Mouse (Mus musculus): ENCODE data around the gene Map3k20.

Gene Map3k20

DNA sequence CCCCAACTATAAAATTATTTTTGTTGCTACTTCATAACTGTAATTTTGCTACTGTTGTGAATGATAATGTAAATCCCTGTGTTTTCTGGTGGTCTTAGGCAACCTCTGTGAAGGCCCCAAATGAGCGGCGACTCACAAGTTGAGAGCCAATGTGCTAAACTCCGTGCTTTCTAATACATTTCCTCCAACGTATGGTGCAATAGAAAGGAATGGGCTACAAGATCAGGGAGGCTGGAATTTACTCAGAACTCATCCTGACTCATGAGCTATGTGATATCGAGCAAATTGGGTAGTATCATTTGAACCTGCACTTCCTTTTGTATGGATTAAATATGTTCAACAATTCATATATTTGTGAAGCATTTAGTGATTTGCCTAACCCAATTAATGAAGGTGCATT is 4.9 kb upstream of the Map3k20 start:
- no peak for DNase-seq (ENCODE audit: low spot score in 2 of 2)

DNA sequence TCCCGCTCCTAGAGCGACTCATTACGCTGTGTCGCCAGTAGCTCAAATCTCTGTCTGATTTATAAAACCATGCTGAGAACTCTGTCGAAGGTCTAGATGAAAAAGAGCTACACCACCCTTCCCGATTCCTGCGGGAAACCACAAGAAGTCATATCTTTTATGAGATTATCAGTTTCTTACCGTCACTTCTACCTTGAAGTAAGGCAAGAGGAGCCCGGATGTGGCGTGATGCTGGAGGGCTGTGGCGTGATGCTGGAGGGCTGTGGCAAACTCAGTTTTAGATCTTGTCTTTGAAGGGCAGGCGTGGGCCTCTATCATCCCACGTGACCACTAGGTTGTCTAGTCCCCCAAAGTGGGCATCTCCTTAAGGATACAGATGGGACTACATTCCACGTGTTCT is 3.5 kb upstream of the Map3k20 start:
- no peak for DNase-seq (ENCODE audit: low spot score in 2 of 2)

DNA sequence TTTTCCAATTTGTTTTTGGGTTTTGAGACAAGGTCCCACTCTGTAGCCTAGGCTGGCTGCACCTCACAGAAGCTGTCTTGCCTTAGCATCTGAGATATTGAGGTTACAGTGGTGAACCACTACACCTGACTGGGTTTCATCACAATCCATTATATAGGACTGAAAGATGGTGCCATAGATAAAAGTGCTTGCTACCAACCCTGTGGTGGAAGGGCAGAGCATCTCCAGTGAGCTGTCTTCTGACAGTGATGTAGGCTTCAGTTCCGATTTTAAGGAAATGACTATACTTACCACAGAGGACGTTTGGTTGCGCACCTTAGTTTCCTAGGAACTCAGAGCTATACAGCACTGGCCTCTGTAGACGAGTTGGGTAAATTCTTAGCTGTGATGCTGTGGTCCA is 2.7 kb upstream of the Map3k20 start:
- no peak for DNase-seq (ENCODE audit: low spot score in 2 of 2)

DNA sequence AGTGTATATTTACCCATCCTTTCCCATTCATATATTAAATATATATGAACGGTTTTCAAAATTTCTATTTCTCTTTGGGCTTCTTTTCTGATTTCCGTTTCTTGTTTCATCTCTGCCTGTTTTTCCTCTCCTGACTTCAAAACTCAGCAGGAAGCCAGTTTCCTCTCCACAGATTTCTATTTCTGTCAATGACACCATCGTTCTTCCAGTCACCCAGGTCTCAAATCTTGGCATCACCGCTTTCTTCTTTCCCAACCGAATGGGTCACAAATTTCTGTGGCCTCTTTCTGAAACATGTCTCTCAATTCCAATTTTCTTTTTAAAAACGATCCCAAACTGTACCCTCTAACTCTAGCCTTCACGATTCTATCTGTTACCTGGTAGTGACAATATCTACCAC is 748 bp upstream of the Map3k20 start:
- no peak for DNase-seq (ENCODE audit: low spot score in 2 of 2)

DNA sequence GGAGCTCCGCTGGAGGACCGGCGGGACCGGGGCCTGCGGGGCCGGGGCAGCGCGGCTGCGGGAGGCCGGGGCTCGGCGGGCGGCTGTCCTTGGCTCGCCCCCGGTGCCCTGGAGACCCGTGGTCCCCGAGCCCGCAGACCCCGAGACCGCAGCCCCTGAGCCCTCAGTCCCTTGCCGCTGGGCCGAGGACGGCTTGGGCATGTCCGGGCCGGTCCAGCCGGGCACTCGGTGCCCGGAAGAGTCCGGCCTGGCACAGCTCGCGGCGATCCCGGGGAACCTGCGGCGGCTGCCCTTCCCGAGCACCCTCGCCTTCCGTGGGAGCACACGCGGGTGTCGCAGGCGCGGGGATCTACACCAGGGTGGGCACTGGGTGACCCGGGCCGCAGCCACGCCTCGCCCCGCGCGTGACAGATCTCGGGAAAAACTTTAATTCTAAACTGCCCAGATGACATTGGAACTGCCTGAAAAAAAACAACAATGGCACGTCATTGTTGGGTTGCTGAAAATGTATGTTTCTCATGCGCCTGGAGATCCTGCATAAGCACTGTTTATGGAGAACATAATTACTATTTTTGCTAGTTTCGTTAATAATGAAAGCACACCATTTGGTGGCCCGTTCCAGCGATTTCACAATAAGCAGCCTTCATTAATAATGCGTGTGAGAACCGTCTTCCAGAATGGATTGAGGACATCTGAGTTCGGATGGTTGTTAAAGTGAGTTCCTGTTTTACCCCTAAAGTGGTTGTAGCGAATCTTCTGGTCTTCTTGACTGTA is 638 bp downstream of the Map3k20 start:
- no peak for DNase-seq (ENCODE audit: low spot score in 2 of 2)

DNA sequence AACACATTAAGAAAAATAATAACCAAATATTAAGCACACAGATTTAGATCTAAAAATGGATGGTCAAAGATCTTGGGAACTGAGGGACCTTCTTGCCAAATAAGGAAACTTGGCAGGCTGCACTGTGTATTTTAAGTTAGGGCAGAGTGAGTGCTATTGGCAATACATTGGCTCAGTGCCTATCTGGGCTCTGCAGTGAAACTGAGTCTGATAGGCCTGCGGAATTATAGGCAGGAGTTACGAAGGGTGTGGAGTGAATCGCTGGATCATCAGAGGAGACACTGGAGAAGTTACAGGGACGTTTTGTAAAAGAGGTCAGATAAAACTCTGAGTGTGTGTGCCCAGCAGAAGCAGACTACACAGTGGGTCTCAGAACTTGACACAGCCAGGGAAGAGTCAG is 1.7 kb downstream of the Map3k20 start:
- no peak for DNase-seq (ENCODE audit: low spot score in 2 of 2)

DNA sequence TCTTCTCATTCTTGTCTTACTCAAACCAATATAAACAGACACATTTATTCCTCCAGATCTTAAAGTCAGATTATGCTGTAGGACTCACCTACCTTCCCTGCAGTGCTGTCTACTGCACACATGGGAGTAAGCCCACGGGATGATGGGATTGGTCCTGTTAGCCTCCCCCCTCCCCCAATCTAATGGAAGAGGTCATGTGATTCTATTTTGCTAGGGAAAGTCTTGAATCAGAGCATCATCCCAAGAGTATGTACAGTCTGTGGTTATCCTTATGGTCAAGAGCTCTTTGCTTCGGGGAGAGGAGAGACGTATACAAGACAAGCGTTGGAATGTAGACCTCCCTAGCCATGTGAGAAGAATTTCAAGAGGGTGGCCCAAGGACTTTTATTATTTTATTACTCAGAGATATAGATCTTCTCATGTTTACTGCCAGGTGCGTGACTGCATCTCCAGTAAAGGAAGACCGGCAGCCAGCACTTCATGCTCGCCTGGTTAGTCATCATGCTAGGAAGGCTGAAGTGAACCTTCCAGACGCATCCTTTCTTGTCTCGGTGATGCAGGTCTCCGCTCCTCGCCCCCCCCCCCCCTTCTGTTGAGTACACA is 3.6 kb downstream of the Map3k20 start:
- no peak for DNase-seq (ENCODE audit: low spot score in 2 of 2)

DNA sequence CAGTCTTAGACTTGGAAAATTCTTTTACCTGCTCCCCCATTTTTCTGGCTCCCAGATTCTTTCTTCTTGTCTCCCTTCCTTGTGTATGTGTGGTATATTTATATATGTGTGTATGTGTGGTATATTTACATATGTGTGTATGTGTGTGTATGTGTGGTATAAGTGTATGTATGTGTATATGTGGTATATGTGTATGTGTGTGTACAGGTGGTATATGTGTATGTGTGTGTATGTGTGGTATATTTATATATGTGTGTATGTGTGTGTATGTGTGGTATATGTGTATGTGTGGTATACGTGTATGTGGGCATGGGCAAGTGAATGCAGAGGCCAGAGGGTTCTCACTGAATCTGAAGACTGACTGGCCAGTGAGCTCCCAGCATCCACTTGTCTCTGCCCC is 5.7 kb downstream of the Map3k20 start:
- no peak for DNase-seq (ENCODE audit: low spot score in 2 of 2)

DNA sequence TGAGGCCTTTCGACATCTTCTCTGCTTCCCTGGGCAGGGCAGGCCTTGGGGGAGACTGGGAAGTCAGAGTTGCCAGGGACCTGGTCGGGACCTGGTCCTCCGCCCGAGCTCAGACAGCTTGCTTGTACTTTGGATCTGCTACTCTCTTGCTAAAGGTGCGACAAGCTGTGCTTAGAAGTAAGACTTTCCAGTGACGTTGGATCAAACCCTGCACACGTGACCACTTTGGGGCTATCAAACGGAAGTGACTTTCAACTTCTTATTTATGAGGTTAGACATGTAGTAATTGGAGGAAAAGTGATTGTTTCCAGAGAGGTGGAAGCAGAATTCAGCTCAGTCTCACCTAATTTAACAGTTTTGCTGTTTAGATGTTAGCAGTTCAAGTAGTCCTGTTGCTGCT is 7.1 kb downstream of the Map3k20 start:
- no peak for DNase-seq (ENCODE audit: low spot score in 2 of 2)

DNA sequence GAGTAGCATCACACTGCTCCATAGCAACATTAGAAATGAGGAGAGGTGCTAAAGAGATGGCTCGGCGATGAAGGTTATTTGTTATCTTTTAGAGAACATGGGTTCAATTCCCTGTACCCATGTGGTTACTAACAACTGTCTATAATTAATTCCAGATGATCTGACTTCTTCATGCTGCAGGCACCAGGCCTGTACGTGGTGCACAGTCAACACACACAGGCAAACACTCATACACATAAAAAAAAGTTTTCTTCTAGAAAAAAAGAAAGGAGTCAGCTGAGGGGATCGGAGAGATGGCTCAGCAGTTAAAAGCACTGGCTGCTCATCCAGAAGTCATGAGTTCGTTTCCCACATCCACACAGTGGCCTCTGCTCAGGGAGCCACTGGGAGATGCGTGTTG is 9.6 kb downstream of the Map3k20 start:
- DNase-seq (ENCODE audit: low spot score in 2 of 2): no peak

DNA sequence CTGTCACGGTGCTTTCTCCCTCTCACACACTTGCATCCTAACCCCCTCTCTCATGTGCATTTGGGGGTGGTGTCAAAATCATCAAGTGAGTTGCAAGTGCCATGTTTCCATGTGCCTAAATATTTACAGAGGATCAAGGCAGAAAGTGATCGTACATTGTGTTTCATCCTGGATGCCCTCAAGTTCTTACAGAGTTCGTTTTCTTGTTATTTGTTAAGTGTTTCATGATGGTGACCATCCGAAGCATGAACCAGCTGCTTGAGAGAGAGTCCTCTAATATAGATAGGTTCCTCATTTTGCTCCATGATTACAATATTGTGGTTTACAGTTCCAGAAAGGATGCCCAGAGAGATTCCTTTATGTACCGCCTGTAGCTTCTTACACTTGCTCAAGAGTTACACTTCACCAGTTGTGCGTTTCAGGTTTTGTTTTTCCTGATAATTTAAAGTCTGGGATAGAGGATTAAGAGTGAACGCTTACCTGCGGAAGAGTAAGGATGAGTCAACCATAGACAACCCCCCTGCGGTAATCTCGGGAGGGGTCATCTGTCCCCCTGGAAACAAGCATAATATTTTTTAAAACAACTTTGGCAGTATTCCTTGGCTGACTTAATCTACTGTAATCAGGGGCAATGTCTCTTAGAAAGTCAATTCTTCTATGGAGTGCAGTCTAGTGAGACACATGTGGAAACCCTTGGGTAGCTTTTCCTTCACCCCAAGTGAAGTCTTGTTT is 11.7 kb downstream of the Map3k20 start:
- DNase-seq (ENCODE audit: low spot score in 2 of 2): no peak

DNA sequence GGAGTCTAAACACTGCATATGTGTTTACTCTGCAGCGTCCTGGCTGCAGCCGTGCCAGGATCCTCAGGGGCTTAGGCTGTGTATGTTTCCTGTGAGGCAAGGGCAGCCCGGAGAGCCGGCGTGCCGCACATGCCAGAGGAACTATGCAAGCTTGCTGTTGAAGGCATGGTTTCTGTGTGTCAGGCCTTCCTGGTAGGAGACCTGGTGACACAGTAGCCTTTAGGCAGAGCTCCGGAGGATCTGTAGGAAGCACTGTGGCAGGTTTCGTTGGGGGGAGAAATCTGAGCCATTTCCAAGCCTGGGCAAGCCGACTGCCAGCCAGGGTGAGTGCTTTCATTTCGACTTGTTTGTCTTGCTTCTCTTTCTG is 12.3 kb downstream of the Map3k20 start:
- no peak for DNase-seq (ENCODE audit: low spot score in 2 of 2)

DNA sequence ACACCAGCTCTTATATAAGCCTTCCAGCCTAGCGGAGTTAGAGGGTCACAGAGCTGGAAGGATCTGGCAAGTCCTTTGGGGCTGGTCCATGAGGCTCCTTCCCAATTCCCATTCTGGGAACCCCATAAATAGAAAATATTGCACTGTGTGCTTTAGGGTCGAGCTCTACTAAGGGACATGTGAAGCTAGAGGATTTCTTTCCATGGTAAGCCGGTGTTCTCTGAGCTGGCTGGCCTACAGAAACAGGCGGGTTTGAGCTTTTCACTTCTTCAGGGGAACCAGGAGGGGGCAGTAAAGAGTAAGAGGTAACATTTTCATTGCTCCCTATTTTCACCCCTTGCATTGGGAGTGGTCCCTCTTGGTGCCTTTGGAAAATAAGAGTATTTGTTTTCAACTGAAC is 13.0 kb downstream of the Map3k20 start:
- DNase-seq (ENCODE audit: low spot score in 2 of 2): peak in 1 of 2 experiments; percentile 4

DNA sequence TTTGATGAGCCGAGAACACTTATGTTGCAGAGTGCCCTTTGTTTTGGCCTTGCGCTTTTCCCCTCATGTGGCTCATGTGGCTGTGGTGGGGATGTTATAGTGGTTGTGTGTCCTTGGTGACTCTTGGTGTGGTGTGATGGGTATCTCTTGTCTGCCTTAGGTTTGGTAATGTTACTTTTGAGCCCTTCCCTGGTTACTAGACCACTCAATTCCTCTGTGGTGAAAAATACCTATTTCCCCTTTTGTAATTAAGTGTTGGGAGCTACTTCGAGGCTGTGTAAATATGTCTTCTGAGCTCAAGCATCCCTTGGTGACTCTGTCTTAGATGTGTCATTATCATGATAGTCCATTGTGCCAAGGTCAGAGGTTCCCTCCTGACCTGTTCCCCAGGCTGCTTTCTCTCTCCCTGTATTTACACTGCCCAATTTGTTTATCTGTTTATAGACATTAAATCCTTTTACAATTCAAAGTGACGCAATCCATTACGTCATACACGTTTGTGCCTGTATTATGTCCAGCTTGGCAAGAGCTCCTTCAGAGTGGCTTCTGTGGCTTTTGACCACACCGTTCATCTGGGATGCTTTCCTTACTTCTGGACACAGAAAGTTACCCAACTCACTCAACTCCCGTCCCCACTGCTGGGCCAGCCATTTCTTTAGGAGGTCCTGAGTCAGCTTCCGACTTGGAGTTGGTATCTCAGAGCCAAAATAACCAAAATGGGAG is 15.9 kb downstream of the Map3k20 start:
- DNase-seq (ENCODE audit: low spot score in 2 of 2): no peak

DNA sequence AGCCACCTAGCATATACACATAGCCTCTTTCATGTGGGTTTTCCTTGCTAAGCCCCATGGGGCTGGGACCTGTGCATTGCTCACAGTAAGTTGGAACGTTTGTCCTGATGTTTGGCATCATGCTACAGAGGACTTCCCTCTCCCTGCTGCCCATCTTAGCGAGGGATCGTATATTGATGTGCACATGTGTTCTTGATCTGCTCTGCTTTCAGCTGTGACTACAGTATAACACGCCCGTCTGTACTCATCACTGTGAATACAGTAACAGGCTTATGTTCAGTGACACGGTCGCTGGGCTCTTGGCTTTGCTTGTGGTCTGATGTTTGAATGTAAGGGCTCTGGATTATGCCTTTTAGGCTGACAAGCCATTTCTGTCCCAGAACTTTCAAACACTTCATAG is 20.3 kb downstream of the Map3k20 start:
- DNase-seq (ENCODE audit: low spot score in 2 of 2): no peak

DNA sequence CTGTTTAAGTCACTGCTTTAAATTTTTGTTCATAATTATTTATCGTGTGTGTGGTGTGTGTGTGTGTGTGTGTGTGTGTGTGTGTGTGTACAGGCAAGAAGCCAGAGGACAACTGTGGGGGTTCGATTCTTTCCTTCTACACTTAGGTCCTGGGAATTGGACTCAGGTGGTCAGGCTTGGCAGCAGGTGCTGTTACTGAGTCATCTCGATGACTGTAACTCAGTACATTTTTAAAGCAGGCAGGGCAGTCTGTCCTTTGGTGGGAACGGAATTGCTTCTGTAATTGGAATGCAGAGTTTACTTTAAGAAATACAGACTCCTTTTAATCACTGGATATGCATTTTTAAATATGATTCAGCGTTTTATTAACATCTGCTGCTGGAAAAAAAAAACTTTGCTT is 22.9 kb downstream of the Map3k20 start:
- DNase-seq (ENCODE audit: low spot score in 2 of 2): no peak

DNA sequence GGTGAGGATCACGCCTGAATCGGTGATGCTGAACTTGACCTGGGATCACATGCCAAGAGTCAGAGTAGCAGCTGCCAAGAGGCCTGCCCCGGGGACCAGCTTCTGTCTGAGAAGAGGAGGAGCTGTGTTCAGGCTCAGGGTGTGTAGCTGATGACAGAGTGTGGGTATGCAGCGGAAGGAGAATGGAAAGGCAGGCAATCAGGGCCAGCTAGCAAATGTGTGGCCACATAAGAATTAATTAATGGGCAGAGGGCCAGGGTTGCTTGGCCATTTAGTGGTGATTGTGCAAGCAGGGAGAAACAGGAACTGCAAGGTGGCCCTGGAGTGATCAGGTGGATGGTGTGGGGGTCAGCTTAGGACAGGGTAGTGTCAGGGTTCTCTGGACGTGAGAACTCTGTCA is 23.5 kb downstream of the Map3k20 start:
- no peak for DNase-seq (ENCODE audit: low spot score in 2 of 2)

DNA sequence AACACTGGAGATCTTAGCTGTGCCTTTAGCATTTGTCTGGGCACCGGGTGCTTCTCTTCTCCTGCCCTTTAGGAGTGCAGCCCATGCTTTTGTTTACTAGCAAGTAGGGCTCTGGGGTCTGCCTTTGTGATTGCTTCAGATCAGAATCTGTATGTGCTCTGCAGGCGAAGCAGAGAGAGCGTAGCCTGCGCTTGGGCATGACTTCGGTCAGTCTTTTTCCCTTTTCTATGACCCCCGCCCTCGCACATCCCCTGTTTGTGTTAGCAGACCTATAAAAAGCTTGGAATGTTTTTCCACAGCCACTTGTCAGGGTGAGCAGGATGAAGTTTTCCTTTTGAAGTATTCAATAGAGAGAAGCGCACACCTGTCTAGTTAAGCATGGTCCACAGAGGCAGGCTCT is 26.0 kb downstream of the Map3k20 start:
- DNase-seq (ENCODE audit: low spot score in 2 of 2): no peak

DNA sequence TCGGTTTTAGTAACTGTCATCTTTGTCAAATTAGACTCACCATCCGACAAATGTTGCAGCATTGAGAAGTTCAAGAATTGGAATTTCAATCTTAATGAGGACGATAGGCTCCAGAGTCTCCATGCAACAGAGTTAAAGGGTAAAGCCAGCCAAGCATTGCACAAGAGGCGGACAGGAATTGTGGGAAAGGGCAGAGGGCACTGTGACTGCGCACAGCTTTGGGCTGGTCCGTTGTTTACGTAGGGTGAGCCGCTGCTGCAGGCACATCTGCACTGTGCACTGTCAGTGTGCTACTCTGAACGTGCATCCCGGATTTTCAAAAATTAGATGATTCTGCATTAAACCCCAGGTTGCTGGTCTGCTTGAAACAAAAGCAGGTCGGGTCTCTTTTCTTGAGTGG is 27.9 kb downstream of the Map3k20 start:
- DNase-seq (ENCODE audit: low spot score in 2 of 2): no peak

DNA sequence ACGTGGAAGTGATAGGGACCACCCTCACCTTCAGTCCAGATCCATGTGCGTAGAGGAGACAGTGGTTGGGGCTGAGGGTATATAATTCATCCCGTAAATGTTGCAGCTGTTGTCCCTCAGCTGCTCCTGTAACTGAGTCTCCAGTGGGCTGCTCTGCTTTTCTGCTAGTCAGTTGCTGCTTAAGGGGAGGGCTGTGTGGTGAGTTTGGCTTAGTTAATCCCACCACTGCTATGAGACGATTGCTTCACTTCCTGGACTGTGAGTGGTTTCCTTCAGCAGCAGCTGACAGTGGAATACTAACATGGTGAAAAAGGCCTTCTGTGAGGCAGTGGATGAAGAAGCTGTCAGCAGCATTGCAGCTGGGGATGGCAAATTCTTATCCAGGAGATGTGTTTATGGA is 33.0 kb downstream of the Map3k20 start:
- DNase-seq (ENCODE audit: low spot score in 2 of 2): no peak

DNA sequence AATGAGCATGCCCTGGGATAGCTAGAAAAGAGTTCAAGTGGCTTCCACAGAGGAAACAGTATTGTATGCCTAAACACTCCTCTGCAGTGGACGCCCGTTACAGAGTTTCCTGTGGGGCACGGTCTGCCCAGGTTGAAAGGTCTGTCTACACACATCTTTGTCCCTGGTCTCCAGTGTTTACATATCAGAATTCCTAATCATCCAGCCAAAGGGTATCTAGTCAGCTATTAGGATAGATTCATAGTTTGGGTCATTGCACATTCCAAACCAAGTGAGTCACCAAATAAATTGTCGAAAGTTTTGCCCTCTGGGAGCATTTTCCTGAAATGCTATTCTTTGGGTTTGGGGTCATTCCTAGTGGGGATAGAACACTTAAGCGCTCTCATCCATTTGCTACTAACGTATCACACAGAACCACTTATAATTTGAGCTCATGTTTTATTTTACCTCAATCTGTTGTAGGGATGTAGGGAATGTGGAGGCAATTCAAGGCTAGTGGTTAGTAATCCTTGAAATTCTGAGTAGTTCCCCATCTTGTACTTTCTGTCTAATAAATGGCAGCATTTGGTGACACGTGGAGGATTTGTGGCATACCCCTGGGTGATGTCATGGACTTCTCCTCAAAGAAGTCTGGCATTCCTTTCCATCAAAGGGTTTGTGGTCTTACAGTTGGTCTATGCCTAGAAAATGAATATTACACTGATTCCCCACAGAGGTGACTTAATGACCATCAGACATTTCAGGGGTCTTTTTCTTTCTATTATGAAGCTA is 33.8 kb downstream of the Map3k20 start:
- DNase-seq (ENCODE audit: low spot score in 2 of 2): no peak

DNA sequence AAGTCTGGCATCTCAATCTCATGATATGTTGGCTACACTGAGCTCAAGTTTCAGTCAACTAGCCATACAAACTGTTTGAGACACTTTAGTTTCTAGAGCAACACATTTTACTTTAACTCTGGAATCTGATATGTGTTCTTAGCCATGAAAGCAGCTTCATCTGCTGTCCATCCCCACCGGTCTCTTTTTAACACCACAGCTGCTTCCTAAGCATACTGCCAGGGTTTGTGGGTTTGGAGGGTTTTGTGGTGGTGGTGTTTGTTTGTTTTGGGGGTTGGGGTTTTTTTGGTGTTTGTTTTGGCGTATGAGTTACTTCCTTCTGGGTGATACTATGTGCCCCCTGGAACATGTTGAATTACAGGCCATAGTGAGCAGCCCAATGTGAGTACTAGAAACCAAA is 35.2 kb downstream of the Map3k20 start:
- no peak for DNase-seq (ENCODE audit: low spot score in 2 of 2)
